Mouse (Mus musculus): ENCODE measurements around the gene Phgdh. TPM values are rescaled to one million over a fixed set of nuclear protein-coding genes. Genes with fewer than 3 reads are reported as not detected.
A peak's percentile ranks its signal among the peaks of the same experiment; 100 is the strongest.

Gene Phgdh
- polyA plus RNA-seq, 1 experiment from 2014 or later: 290 TPM

DNA sequence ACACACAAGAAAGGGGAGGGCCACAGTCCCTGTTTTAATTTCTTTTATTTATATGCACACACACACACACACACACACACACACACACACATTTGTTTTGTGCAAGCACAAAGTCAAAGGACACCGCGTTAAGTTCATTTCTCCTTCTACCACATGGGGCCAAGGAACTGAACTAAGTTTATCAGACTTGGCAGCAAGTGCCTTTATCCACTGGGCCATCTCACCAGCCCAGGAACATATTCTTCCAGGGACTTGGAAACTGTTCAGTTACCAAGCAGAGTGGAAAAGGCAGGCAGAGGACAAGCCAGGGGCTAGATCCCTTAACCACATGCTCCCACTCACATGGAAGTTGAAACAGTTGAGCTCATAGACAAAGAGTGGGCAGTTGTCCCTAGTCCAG is 29.0 kb upstream of the Phgdh start:
- H3K27me3 ChIP-seq: no peaks in the 10 kb centered on the region

GRCm38 (mm10) chr3:98368283-98368682 is 28.5 kb upstream of the Phgdh start:
- Histone ChIP-seq H3K36me3 (no peaks in the 10 kb centered on the region), H3K4me2 (no peak overlapping the region), H3K27me3 (no peaks in the 10 kb centered on the region), H3K9me3 (peaks cover 10% of the 10 kb centered on the region; the same call in 1 of the 2 replicates), H3K4me1 (replicated peaks) (no peaks in the 10 kb centered on the region), H3K27ac (no peak overlapping the region), H3K9ac (replicated peaks) (no peak overlapping the region), H3K4me3 (replicated peaks) (no peak overlapping the region)
- 65% methylated on average over 4 of the region's 4 CpGs for whole genome bisulfite sequencing
- ATAC-seq (ENCODE audit: insufficient number of reproducible peaks, insufficient read depth, low FRiP score, low TSS enrichment, low read depth): no peak

More for the DNA sequence above, 29.0 kb upstream of the Phgdh start:
- no peak for ATAC-seq (ENCODE audit: insufficient number of reproducible peaks, insufficient read depth, low FRiP score, low TSS enrichment, low read depth)
- H3K4me1 ChIP-seq (replicated peaks): no peaks in the 10 kb centered on the region
- no peak overlapping the region for H3K27ac ChIP-seq
- H3K36me3 ChIP-seq: no peaks in the 10 kb centered on the region
- H3K4me3 ChIP-seq (replicated peaks): no peak overlapping the region
- 98% methylated on average over 2 of the region's 2 CpGs for WGBS
- H3K9me3 ChIP-seq: peaks cover 10% of the 10 kb centered on the region; the same call in 1 of the 2 replicates
- H3K4me2 ChIP-seq: no peak overlapping the region
- H3K9ac ChIP-seq (replicated peaks): no peak overlapping the region

- H3K9me3 ChIP-seq: peaks cover 7% of the 10 kb centered on the region; the same call in 1 of the 2 replicates
- no peaks in the 10 kb centered on the region for H3K27me3 ChIP-seq
- no peak overlapping the region for H3K4me3 ChIP-seq (replicated peaks)
- no peak overlapping the region for H3K27ac ChIP-seq
- 80% methylated on average over 4 of the region's 4 CpGs for WGBS
- H3K4me1 ChIP-seq (replicated peaks): no peaks in the 10 kb centered on the region
- H3K9ac ChIP-seq (replicated peaks): no peak overlapping the region
- H3K4me2 ChIP-seq: no peak overlapping the region
- ATAC-seq (ENCODE audit: insufficient number of reproducible peaks, insufficient read depth, low FRiP score, low TSS enrichment, low read depth): no peak
- H3K36me3 ChIP-seq: no peaks in the 10 kb centered on the region
Measured at GRCm38 (mm10) chr3:98366823-98367222, 27.0 kb upstream of the Phgdh start.

DNA sequence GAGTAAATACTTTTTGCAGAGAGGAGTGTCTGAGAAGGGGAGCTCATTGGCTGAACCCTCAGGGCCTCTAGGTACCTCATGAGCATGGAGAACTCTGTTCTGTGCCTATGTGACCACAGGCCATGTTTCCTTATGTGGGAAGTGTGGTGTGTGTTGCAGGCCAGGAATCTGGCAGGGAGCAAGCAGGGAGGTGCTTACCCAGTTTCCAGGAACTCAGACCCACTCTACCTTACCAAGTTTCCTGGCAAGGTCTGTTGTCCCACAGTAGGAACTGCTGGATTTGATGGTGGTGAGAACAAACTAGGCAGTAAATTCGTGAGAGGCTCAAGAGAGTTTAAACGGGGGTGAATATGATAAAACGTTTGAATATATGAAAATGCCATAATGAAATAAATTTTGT is 26.3 kb upstream of the Phgdh start:
- Histone ChIP-seq H3K9me3 (0 out of 2 replicates have a peak, but pooled peaks cover under 1% of the 10 kb centered on the region), H3K27ac (no peak overlapping the region), H3K27me3 (no peaks in the 10 kb centered on the region), H3K4me3 (replicated peaks) (no peak overlapping the region), H3K36me3 (no peaks in the 10 kb centered on the region), H3K4me1 (replicated peaks) (no peaks in the 10 kb centered on the region), H3K4me2 (no peak overlapping the region), H3K9ac (replicated peaks) (no peak overlapping the region)
- ATAC-seq (ENCODE audit: insufficient number of reproducible peaks, insufficient read depth, low FRiP score, low TSS enrichment, low read depth): no peak
- 78% methylated on average over 3 of the region's 3 CpGs for WGBS

DNA sequence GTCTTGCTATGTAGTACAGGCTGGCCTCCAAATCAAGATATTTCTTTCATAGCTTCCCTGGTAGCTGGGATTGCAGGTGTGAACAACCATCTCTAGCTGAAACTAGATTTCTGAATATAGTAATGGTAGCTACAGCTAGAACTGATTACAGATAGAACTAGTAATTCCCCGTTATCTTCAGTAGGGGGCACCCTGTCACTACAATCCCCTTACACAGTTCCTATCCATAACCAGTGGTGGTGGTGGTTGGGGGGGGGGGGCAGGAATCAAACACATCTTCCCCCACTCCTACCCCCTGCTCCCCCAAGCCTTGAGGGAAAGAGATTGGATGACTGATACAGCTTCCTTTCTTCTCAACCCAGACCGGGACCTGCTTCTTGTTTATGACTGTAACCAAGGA is 23.0 kb upstream of the Phgdh start:
- no peak for ATAC-seq (ENCODE audit: insufficient number of reproducible peaks, insufficient read depth, low FRiP score, low TSS enrichment, low read depth)
- H3K4me1 ChIP-seq (replicated peaks): no peaks in the 10 kb centered on the region
- no peak overlapping the region for H3K27ac ChIP-seq
- H3K9me3 ChIP-seq: no peaks in the 10 kb centered on the region
- whole genome bisulfite sequencing: 21% methylated on average over 2 of the region's 2 CpGs
- H3K4me3 ChIP-seq (replicated peaks): no peak overlapping the region
- H3K9ac ChIP-seq (replicated peaks): no peak overlapping the region
- no peaks in the 10 kb centered on the region for H3K27me3 ChIP-seq
- no peaks in the 10 kb centered on the region for H3K36me3 ChIP-seq
- H3K4me2 ChIP-seq: no peak overlapping the region

DNA sequence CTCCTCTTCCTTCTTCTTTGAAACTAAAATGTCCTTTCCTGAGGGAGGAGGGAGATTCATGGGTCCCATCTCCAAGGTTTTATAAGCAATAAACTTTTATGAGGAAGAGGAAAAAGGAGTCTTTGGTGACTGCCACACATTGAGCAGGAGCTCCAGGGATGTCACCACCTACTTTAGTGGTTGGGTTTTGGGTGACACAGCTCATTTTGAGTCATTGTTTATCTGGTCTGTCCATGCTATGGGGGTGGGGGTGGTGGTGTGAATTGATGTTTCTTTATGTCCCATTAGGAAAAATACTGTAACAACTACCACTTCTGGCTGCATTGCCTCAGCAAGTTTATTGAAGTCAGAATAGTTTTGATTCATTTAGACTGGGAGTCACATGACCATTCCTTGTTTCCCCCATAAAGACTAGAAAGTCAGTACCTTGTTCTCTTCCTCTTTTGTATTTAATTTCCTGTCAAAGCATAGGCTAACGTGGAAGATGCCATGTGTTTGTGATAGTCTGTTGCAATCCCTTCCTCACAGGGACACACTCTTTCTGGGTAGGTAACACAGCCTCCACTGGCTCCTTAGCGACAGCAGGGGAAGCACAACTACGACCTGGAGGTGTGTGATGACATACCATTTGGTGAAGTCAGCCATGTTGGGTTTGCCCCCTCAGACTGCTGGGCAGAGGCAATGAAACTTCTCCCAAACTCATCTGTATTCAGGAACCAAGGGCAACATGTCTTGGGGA is 17.0 kb upstream of the Phgdh start:
- Histone ChIP-seq H3K9me3 (no peaks in the 10 kb centered on the region), H3K9ac (replicated peaks) (no peak overlapping the region), H3K4me2 (no peak overlapping the region), H3K4me1 (replicated peaks) (no peaks in the 10 kb centered on the region; the same call in 1 of the 2 replicates), H3K27me3 (no peaks in the 10 kb centered on the region), H3K27ac (no peak overlapping the region), H3K36me3 (no peaks in the 10 kb centered on the region), H3K4me3 (replicated peaks) (no peak overlapping the region)
- no peak for ATAC-seq (ENCODE audit: insufficient number of reproducible peaks, insufficient read depth, low FRiP score, low TSS enrichment, low read depth)
- 58% methylated on average over 3 of the region's 3 CpGs for whole genome bisulfite sequencing

DNA sequence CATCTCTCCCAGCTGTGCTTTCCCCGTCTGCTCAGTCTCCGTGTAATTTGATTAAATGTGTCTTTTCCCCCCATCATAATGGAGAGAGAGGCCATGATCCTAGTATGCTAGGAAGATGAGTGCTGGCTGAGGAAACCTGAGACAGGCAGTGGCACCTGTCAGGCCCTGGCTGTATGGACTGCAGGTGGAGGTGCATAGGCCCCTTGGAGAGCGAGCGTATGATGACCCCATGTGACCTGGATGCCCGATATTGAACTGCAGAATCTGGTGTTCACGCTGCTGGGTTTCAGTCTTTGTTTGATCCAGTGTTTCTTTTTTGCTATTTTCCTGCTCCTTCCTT is 16.2 kb upstream of the Phgdh start:
- no peaks in the 10 kb centered on the region; the same call in 1 of the 2 replicates for H3K4me1 ChIP-seq (replicated peaks)
- no peak overlapping the region for H3K9ac ChIP-seq (replicated peaks)
- ATAC-seq (ENCODE audit: insufficient number of reproducible peaks, insufficient read depth, low FRiP score, low TSS enrichment, low read depth): no peak
- no peak overlapping the region for H3K27ac ChIP-seq
- H3K27me3 ChIP-seq: no peaks in the 10 kb centered on the region
- 77% methylated on average over 6 of the region's 6 CpGs for WGBS
- no peak overlapping the region for H3K4me3 ChIP-seq (replicated peaks)
- H3K36me3 ChIP-seq: no peaks in the 10 kb centered on the region
- H3K4me2 ChIP-seq: no peak overlapping the region
- no peaks in the 10 kb centered on the region for H3K9me3 ChIP-seq

DNA sequence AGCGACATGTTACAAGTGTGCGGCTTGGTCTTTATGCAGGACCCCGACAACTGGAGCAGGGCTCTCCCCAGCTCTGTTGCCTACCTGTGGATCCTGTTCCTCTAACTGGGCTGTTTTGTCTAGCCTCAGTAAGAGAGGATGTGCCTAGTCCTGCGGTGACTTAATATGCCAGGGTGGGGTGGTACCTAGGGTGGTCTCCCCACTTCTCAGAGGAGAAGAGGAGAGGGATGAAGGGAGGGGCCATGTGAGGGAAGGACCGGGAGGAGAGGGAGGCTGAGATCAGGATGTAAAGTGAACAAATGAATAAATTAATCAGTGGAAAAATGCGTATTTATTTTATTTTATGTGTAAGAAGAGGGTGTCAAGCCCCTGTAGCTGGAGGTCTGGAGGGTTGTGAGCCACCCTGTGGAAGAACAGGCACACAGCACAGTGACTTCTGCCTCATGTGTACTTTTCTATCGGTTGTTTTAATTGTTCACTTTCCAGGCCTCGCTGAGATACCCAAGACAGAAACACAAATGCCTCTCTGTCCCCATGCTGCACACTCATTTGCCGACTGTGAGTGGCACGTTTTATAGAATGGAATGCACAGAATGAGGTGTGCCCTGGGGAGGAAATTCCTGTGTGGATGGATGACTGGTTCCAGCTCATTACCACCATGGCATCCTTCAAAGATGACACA is 15.7 kb upstream of the Phgdh start:
- Histone ChIP-seq H3K9me3 (no peaks in the 10 kb centered on the region), H3K36me3 (no peaks in the 10 kb centered on the region), H3K4me2 (no peak overlapping the region), H3K27ac (0 out of 2 replicates have a peak overlapping the region, but pooled peaks have one; percentile 2), H3K27me3 (no peaks in the 10 kb centered on the region), H3K9ac (replicated peaks) (no peak overlapping the region), H3K4me1 (replicated peaks) (no peaks in the 10 kb centered on the region; the same call in 1 of the 2 replicates), H3K4me3 (replicated peaks) (no peak overlapping the region)
- 66% methylated on average over 10 of the region's 10 CpGs for WGBS
- ATAC-seq (ENCODE audit: insufficient number of reproducible peaks, insufficient read depth, low FRiP score, low TSS enrichment, low read depth): no peak

DNA sequence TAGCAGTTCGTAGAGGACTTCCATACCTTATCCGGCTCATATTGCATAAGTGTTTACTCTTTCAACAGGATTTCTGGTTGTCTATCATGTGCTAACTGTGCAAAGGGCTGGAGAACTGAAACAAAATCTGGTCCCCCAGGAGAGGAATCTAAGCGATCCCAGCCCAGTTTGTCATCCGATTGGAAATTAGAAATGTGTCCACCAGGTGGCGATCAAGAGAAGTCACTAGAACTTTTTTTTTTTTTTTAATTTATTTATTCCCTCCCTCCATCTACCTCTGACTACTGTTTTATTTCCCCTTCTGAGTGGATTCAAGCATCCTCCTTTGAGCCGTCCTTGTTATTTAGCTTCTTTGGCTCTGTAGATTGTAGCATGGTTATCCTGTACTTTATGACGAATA is 14.1 kb upstream of the Phgdh start:
- WGBS: 36% methylated on average over 7 of the region's 7 CpGs
- Histone ChIP-seq H3K4me2 (no peak overlapping the region), H3K36me3 (no peaks in the 10 kb centered on the region), H3K27me3 (no peaks in the 10 kb centered on the region), H3K27ac (no peak overlapping the region), H3K9ac (replicated peaks) (no peak overlapping the region), H3K4me3 (replicated peaks) (no peak overlapping the region), H3K9me3 (no peaks in the 10 kb centered on the region), H3K4me1 (replicated peaks) (no peaks in the 10 kb centered on the region; the same call in 1 of the 2 replicates)
- ATAC-seq (ENCODE audit: insufficient number of reproducible peaks, insufficient read depth, low FRiP score, low TSS enrichment, low read depth): no peak

GRCm38 (mm10) chr3:98348705-98349104 is 8.9 kb upstream of the Phgdh start:
- H3K27ac ChIP-seq: no peak overlapping the region
- no peak overlapping the region for H3K4me2 ChIP-seq
- 21% methylated on average over 8 of the region's 8 CpGs for WGBS
- no peak overlapping the region for H3K9ac ChIP-seq (replicated peaks)
- no peaks in the 10 kb centered on the region for H3K36me3 ChIP-seq
- no peak for ATAC-seq (ENCODE audit: insufficient number of reproducible peaks, insufficient read depth, low FRiP score, low TSS enrichment, low read depth)
- no peak overlapping the region for H3K4me3 ChIP-seq (replicated peaks)
- no peaks in the 10 kb centered on the region for H3K27me3 ChIP-seq
- H3K9me3 ChIP-seq: no peaks in the 10 kb centered on the region
- H3K4me1 ChIP-seq (replicated peaks): no peaks in the 10 kb centered on the region

DNA sequence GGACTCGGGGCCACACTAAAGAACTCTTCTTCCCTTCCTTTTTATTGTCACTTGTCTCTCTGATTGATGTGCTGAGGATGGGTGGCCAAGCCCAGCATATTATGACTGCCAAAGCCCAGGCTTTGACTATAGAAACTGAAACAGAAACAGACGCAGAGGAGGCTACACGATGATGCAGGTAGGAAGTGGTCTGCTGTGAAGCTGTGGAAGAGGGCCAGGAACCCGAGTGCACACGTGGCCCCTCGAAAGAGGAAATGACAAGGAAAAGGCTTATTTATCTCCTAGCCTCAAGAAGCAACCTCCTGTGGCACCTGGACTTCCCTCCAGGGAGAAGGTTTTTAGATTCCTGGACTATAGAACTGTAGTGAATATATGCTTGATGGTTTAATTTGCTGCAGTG is 8.3 kb upstream of the Phgdh start:
- Histone ChIP-seq H3K4me1 (replicated peaks) (no peaks in the 10 kb centered on the region), H3K9ac (replicated peaks) (no peak overlapping the region), H3K27ac (no peak overlapping the region), H3K9me3 (no peaks in the 10 kb centered on the region), H3K4me3 (replicated peaks) (no peak overlapping the region), H3K4me2 (no peak overlapping the region), H3K36me3 (no peaks in the 10 kb centered on the region), H3K27me3 (no peaks in the 10 kb centered on the region)
- ATAC-seq (ENCODE audit: insufficient number of reproducible peaks, insufficient read depth, low FRiP score, low TSS enrichment, low read depth): no peak
- 81% methylated on average over 6 of the region's 6 CpGs for WGBS

All from limb, embryonic 12.5 days (tissue).